Mouse (Mus musculus) lung, postnatal 25 days (tissue): ENCODE measurements around the gene Sema3f.

Source experiments
- DNase-seq: peaks from one replicate; pipeline ENCODE4 v3.0.0; 2022; ENCODE audit warnings: low spot score

Sema3f gene

GRCm38 (mm10) chr9:107633661-107634405, 76.4 kb downstream of the Sema3f start:
- no peak for DNase-seq

GRCm38 (mm10) chr9:107633091-107633660, 77.1 kb downstream of the Sema3f start:
- DNase-seq, result peak; percentile 90

- peak; percentile 78 for DNase-seq
These were observed 77.8 kb downstream of the Sema3f start for GRCm38 (mm10) chr9:107632478-107632877.

GRCm38 (mm10) chr9:107631861-107632260, 78.4 kb downstream of the Sema3f start:
- DNase-seq, result no peak
